Mouse (Mus musculus) liver, embryonic 14.5 days (tissue): ENCODE data around the gene Myo1a. TPM values are rescaled to one million over a fixed set of nuclear protein-coding genes. Genes with fewer than 3 reads are reported as not detected.

ENCODE experiments used
- ATAC-seq: fragments of 200-750 bp; cut with Nextera tagmentation; 2 replicates; pipeline ENCODE4 v1.8.0; 2017; ENCODE audit warnings: moderate number of reproducible peaks, mild to moderate bottlenecking, moderate library complexity; ENCODE audit not compliant: insufficient read depth
- DNase-seq, 3 experiments: peaks; one replicate each; pipeline ENCODE4 v3.0.0-alpha.2; 2012 to 2013; ENCODE audit warnings: low read depth in 3 of 3, low spot score in 3 of 3
- H3K27ac ChIP-seq: fragments of 300-500 bp; sonication (generic); 2 replicates; pipeline ENCODE4 v1.5.1; 2014; ENCODE audit warnings: moderate library complexity, mild to moderate bottlenecking, control low read depth, inconsistent platforms
- H3K27me3 ChIP-seq: fragments of 300-500 bp; sonication (generic); 2 replicates; pipeline ENCODE4 v1.6.1; 2014; ENCODE audit warnings: mild to moderate bottlenecking, low read length, moderate library complexity; ENCODE audit not compliant: control insufficient read depth, insufficient read depth
- H3K36me3 ChIP-seq: fragments of 300-500 bp; sonication (generic); replicated peaks from 2 replicates; pipeline ENCODE4 v1.6.1; 2014; ENCODE audit warnings: low read depth; ENCODE audit not compliant: control insufficient read depth, insufficient read depth
- H3K4me1 ChIP-seq, 2 experiments: fragments of 200-500 bp in 1 of 2; fragments of 300-500 bp in 1 of 2; sonication (generic) in 1 of 2; replicated peaks; 2 replicates each; pipeline ENCODE4 v1.6.1; 2012 to 2014; ENCODE audit warnings: antibody characterized with exemption in 1 of 2, inconsistent platforms in 1 of 2, low read length in 1 of 2; ENCODE audit not compliant: control insufficient read depth in 2 of 2, insufficient read depth in 2 of 2
- H3K4me2 ChIP-seq: fragments of 300-500 bp; sonication (generic); 2 replicates; pipeline ENCODE4 v1.6.1; 2014; ENCODE audit warnings: low read depth, mild to moderate bottlenecking, control low read depth, moderate library complexity
- H3K4me3 ChIP-seq, 2 experiments: fragments of 200-500 bp in 1 of 2; fragments of 300-500 bp in 1 of 2; sonication (generic) in 1 of 2; 2 replicates each; pipeline ENCODE4 v1.5.1; 2012 to 2014; ENCODE audit warnings: low read depth in 2 of 2, low read length in 2 of 2, mild to moderate bottlenecking in 2 of 2, control low read depth in 1 of 2, inconsistent platforms in 1 of 2, moderate library complexity in 1 of 2; ENCODE audit not compliant: insufficient read depth in 1 of 2
- H3K9ac ChIP-seq: fragments of 300-500 bp; sonication (generic); replicated peaks from 2 replicates; pipeline ENCODE4 v1.6.1; 2014; ENCODE audit warnings: mild to moderate bottlenecking, control low read depth, moderate library complexity
- H3K9me3 ChIP-seq: fragments of 300-500 bp; sonication (generic); 2 replicates; pipeline ENCODE4 v1.6.1; 2016; ENCODE audit warnings: low read length, mixed read lengths; ENCODE audit not compliant: control insufficient read depth
- CTCF ChIP-seq: IDR thresholded peaks from 2 replicates; pipeline ENCODE4 v1.5.1; 2016; ENCODE audit warnings: antibody characterized with exemption, low read depth, control low read depth
- EP300 ChIP-seq: IDR thresholded peaks from 2 replicates; pipeline ENCODE4 v1.6.1; 2016; ENCODE audit warnings: antibody characterized with exemption, low read depth
- WGBS: fragments of 180-500 bp; shearing (Covaris S2); extraction: QIAGEN DNeasy Blood & Tissue Kit; methylation state at CpG from one replicate; pipeline ENCODE4 v1.1.7; 2014; ENCODE audit not compliant: insufficient replicate concordance; 5-methylcytosine and 5-hydroxymethylcytosine counted together
- polyA plus RNA-seq, 2 experiments: library from polyadenylated mRNA; depleted of rRNA in 1 of 2; stranded (reverse) in 1 of 2; unstranded in 1 of 2; fragments of >200 nt; fragmentation: Nextera tagmentation in 1 of 2; extraction: Ambion mirVana in 1 of 2; gene quantifications; 2 replicates each; pipeline versions ENCODE4 v1.2.1 to v1.2.3; 2012 to 2014

The Myo1a gene
- polyA plus RNA-seq, 2 experiments = 0.06 to 0.30 TPM

GRCm38 (mm10) chr10:127665366-127666181, 39.4 kb upstream of the Myo1a start:
- H3K9me3 ChIP-seq = no peaks in the 10 kb centered on the region
- no peaks in the 10 kb centered on the region for H3K36me3 ChIP-seq
- H3K27ac ChIP-seq = no peak overlapping the region
- no peak overlapping the region for H3K9ac ChIP-seq
- DNase-seq (no peak), ATAC-seq (no peak)
- peak overlapping the region; percentile 54 to 55 for H3K4me3 ChIP-seq
- peaks cover 0 to 15% of the 10 kb centered on the region in 2 experiments; a peak in 2 of 4 replicates for H3K4me1 ChIP-seq
- peaks cover 50% of the 10 kb centered on the region for H3K27me3 ChIP-seq
- peak overlapping the region; percentile 65 for H3K4me2 ChIP-seq
- TF ChIP-seq EP300 (no peak), CTCF (no peak)
- WGBS = 6% methylated on average over 14 of the region's 14 CpGs

DNA sequence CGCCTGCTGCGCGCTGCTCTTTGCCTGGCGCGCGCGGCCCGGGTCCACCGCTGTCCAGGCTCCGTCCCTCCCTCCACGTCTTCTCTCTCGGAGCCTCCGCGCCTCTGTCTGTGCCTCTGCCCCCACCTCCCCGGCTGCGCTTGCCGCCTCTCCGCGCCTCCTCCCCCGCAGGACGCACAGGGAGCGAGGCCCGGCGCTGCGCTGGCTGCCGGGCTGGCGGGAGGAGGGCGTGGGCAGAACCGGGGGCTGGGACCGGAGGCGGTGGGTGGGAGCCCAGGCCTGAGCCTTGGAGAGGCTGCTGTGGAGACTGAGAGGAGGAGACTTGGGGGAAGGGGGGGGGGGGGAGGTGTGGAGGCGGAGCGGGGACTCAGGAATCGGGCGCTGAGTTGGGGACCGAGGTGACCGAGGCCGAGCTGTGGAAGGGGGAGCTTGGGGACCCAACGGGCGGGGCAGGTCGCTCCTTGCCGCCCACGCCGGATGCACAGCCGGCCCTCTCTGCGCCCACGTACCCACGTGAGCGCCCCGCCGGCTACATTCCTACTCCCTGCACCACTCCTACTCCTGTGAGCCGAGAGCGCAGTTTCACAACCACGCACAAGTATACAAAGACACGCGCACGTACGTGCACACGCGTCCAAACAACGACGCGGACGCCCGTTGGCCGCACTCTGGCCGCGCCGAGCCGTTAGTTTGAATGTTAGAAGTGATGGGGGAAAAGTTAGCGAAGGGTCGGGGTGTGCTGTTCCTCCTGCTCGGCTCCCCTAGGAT, 38.3 kb upstream of the Myo1a start, which contains the start of gene Nemp1:
Gene Nemp1, plus strand, starts transcription at position 401 of the 768 bp plus-strand sequence.
- Histone ChIP-seq H3K27ac (no peak within 1 kb of the TSS; the same call in 1 of the 2 replicates), H3K4me2 (peak within 1 kb of the TSS; percentile 65), H3K27me3 (peaks cover 50% of the 10 kb centered on the region), H3K4me1 (peaks cover 0 to 9% of the 10 kb centered on the region in 2 experiments; a peak in 1 of 4 replicates), H3K9me3 (no peaks in the 10 kb centered on the region), H3K9ac (no peak within 1 kb of the TSS), H3K4me3 (peak within 1 kb of the TSS; percentile 54 to 55), H3K36me3 (no peaks in the 10 kb centered on the region)
- ATAC-seq (peak; percentile 50), DNase-seq (no peak)
- TF ChIP-seq EP300 (no peak), CTCF (no peak)
- WGBS = under 1% methylated on average over 71 of the region's 73 CpGs

DNA sequence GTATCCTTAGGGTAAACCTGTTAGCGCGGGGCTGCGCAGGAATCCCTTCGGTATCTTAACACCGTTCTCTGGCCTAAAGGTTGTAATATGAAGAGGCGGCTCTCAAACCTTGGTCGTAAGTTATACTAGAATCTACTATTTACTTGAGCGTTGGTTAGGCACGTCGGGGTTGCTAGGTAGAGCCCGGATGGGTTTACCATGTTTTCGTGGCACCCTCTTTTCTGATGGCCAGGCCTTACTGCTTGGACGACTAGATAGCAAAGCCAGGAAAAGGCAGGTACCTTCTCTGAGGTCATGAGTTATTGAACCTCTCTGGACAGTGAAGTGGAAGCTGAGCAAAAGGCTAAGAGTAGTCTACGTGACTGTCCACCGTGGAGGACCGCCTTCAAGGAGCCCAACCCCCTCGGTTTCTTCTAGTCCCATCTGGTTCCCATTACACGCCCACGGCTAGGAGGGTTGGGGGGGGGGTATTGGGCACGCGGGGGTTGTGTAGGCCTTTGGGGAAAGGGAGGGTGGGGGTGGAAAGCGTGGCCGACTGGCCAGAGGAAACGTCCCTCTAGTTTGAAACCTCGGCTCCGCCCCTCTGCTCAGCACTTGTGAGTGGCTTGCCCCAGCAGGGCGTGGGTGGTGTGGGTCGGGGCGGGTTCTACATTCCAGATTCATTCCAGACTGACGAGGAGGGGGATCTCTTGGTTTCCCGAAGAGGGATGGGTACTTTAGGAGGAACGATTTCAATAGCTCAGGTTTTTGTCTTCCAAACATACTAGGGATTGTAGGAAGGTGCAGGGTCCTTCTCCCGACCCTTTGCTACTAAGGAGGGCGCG, 37.5 kb upstream of the Myo1a start:
- H3K4me1 ChIP-seq = peaks cover 0 to 6% of the 10 kb centered on the region in 2 experiments; a peak in 1 of 4 replicates
- ATAC-seq = peak; percentile 40; the same call in 1 of the 2 replicates
- H3K4me3 ChIP-seq = peak overlapping the region; percentile 34 to 54
- TF ChIP-seq CTCF (no peak), EP300 (no peak)
- peaks cover 50% of the 10 kb centered on the region for H3K27me3 ChIP-seq
- no peak for DNase-seq
- no peak overlapping the region for H3K9ac ChIP-seq
- no peaks in the 10 kb centered on the region for H3K36me3 ChIP-seq
- 3% methylated on average over 35 of the region's 35 CpGs for WGBS
- H3K9me3 ChIP-seq = no peaks in the 10 kb centered on the region
- peak overlapping the region; percentile 65 for H3K4me2 ChIP-seq
- no peak overlapping the region; the same call in 1 of the 2 replicates for H3K27ac ChIP-seq

GRCm38 (mm10) chr10:127668093-127669050, 36.6 kb upstream of the Myo1a start, which contains the start of gene Nab2:
Gene Nab2 (minus strand): TSS chr10:127668568.
- Histone ChIP-seq H3K27ac (no peak within 1 kb of the TSS), H3K4me2 (peak within 1 kb of the TSS; percentile 65), H3K4me1 (0 out of 4 replicates have a peak, but pooled peaks cover 0 to 4% of the 10 kb centered on the region in 2 experiments), H3K4me3 (peak within 1 kb of the TSS; percentile 34 to 54), H3K9me3 (no peaks in the 10 kb centered on the region), H3K9ac (peak within 1 kb of the TSS; percentile 4; the same call in 1 of the 2 replicates), H3K36me3 (no peaks in the 10 kb centered on the region), H3K27me3 (peaks cover 50% of the 10 kb centered on the region)
- no peak for DNase-seq
- 3% methylated on average over 40 of the region's 40 CpGs for WGBS
- ATAC-seq = peak; percentile 9; the same call in 1 of the 2 replicates
- TF ChIP-seq CTCF = no peak
- no peak for TF ChIP-seq EP300
